Mouse (Mus musculus): Measurements from ENCODE around the gene Slc24a2.

DNA sequence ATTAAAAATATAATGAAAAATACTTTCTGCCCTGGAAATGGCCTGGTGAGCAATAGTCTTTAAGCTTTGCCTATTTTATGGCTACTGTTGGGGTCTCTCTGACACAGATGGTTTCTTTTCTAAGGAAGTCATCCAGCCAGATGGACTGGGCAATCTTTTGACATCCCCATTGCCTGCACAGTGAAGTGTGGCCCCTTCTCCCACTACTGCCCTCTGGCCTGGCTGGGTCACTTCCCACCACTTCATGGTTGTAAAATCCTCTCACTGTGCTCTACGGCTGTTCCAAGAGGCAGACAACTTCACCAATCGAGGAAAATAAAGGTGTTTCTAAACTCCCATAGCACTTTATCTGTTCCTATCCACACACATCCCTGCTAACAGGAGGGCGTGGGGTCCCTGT, 208.7 kb downstream of the Slc24a2 start:
- TF ChIP-seq POLR2A (IDR thresholded peaks at IDR 0.05; ENCODE audit: borderline replicate concordance, extremely low read depth, insufficient read depth, insufficient read length, poor library complexity, severe bottlenecking) (no peak), CTCF (IDR thresholded peaks at IDR 0.05; ENCODE audit: borderline replicate concordance, extremely low read depth, insufficient read depth, insufficient read length) (no peak)

Measured in brain, embryonic 14.5 days (tissue).